Mouse (Mus musculus): ENCODE measurements around the gene Cdc25b.

Gene Cdc25b

GRCm38 (mm10) chr2:131159938-131160581, 26.7 kb upstream of the Cdc25b start, which contains the start of gene 1700037H04Rik:
TSS of gene 1700037H04Rik (minus strand) at chr2:131160081.
- DNase-seq (ENCODE audit: low read depth): peak; percentile 99

DNA sequence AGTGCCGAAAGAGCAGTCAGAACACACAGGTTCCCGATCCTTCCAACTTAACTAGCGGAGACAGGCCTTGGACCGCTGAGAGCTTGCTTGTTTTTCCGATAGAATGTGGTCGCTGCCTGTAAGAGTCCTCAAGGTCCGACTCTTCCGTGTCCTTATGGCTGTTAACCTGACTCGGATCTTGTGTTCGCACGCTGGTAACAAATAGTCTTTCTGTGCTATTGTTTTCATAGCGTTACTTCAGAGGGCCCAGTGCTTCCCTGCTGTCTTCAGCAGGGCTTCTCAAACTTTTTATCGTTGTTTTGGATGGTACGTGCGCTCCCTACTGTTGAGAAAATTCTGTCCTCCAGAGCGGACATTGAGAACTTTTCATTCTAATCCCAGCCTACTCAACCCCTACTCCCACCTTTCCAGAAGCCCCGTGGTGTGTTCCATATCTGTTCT, 26.1 kb upstream of the Cdc25b start:
- peak; percentile 80 for DNase-seq (ENCODE audit: low read depth)

GRCm38 (mm10) chr2:131163924-131164323, 22.8 kb upstream of the Cdc25b start:
- no peak for DNase-seq (ENCODE audit: low read depth)

DNA sequence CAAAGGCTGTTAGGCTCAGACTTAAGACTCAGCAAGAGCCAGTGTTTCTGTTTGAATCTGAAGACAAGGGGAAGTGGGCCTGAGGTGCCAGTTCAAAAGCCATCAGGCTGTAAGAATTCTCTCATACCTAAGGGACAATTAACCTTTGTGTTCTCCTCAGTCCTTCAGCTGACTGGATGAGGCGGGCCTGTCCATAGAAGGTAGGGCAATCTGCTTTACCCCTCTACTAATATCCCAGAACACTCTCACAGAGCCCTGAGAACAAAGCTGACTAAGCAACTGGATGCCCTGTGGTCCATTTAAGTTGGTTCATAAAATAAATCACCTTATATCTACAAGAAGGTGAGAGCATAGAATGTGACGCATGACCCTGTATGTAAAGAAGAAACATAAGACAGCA, 20.6 kb upstream of the Cdc25b start:
- DNase-seq (ENCODE audit: low read depth): no peak

DNA sequence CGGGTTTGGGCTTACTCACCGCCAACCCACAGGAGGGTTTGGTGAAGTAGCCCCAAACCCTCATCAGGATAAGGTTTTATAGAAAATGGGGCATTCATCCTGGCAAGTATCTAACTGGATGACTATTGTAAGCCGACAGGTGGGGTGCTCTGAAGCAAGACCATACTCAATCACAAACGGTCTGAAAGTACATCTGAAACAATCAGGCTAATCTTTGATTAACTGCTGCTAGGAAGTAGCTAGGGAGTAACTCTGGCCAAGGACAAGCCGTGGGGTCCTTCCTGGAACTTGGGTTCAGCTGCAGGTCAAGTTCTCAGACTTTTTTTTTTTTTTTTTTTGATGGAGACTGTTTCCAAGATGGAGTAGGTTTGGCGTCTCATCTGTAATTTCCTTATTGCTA, 18.8 kb upstream of the Cdc25b start:
- DNase-seq (ENCODE audit: low read depth): no peak

GRCm38 (mm10) chr2:131168914-131169313, 17.8 kb upstream of the Cdc25b start:
- no peak for DNase-seq (ENCODE audit: low read depth)

DNA sequence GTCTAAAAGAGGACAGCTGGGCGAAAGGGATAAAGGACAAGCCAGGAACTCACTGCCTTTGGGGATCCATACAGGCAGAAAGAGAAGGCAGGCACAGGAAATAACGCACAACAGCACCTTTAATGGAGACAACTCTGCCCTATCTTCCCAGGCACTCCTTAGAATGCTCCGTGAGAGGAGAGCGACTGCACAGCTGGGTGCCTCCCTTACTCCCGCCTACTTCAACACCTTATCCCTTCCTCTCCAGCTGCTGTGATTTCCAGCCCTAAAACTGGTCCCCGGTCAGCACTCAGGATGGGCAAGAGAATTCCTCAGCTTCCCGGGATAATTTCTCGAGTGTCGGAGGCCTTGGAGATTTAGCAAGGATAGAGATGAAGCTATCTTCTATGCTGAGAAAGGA, 15.8 kb upstream of the Cdc25b start:
- no peak for DNase-seq (ENCODE audit: low read depth)

GRCm38 (mm10) chr2:131171401-131172104, 15.2 kb upstream of the Cdc25b start:
- DNase-seq (ENCODE audit: low read depth): no peak

DNA sequence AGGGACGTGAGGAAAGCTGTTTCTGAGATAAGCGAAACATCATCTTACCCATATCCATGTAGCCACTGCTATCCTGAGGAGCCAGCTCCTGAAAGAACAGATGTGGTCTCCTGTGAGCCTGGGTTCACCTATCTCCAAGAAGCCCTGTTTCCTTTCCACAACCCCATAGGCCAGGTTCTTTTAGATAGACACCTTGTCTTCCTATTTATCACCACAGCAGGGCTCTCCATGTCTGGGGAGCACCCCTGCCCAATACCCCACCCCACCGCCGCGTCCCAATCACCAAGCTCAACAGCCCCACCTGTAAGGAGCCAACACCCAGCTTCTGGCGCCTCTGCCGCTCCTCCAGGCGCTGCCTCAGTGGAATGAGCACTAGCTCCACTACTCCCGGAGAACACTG, 14.4 kb upstream of the Cdc25b start:
- no peak for DNase-seq (ENCODE audit: low read depth)

DNA sequence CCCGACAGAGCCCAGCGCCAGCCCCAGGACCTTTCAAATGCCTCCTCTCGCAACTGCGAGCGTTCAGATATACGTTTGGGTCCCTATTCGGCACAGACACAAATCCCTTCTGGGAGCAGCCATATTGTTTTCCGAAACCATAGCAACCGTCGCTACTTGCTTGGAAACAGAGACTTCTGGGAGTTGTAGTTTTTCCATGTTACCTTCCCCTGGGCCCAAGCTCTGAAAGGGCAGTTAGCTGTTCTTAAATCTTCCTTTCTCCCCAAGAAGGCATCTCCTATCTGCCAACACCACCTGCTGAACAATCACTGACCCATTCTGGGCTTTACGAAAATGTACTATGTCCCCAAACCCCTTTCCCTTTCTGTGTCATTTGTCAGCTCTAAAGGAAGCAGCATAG, 12.0 kb upstream of the Cdc25b start:
- DNase-seq (ENCODE audit: low read depth): peak; percentile 87

DNA sequence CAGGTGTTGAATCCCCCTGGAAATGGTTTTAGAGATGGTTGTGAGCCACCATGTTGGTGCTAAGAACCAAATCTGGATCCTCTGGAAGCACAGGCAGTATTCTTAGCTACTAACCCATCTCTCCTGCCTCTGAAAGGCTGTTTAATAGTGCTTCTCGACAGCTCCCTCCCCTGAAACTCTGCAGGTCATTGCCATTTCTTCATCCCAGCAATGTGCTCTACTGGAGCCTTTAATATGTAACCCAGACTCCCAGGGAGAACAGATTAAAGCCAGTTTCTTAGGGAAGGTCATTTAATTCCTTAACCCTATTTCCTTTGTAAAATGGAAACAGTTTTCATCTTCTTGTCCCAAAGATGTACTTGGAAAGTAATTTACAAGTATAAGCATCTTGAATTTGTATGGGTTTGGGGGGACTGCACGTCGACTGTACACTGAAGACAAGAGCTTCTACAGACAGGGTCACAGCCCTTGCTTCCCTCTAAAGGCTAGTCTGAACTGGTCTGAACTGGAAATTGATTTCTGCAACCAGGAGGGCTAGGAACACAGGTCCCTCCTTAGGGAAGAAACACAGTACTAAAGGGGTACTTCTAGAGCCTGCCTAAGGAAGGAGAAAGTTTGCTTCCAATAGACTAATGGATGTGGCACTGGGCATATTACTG, 11.3 kb upstream of the Cdc25b start:
- no peak for DNase-seq (ENCODE audit: low read depth)

DNA sequence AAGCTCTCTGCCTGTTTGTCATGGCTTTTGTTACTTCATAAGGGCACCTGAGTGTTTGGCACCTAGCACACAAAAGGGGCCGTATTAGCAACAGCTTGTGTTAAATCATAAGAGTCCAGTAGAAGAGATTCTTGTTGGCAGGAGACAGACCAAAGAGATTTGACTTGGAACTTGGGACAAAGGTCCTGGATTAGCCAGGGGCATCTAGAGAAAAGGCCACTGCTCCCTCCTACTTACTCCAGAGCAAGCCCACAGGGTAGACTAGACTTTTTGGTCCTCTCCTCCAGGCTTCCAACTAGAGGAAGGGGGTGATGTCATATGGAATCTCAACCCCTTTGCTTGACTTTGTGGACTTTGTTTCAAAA, 10.8 kb upstream of the Cdc25b start:
- no peak for DNase-seq (ENCODE audit: low read depth)

DNA sequence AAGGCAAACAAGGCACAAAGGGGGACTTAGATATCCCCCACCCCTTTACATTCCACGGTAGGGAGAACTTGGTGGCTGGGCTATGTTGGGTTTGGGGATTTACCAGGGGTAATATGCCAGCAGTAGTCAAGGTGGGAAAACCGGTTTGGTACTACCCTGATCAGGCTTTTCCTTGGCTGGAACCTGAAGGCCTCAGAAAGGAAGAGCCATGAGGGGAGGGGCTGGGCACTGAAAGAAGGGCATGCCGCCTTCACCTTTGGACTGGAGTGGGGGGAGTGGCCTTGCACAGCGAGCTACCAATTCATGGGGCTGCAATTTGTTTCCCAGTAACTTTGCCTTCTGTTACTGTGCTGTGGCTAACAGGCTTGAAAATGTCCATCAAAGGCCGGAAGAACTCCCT, 10.3 kb upstream of the Cdc25b start:
- DNase-seq (ENCODE audit: low read depth): no peak

DNA sequence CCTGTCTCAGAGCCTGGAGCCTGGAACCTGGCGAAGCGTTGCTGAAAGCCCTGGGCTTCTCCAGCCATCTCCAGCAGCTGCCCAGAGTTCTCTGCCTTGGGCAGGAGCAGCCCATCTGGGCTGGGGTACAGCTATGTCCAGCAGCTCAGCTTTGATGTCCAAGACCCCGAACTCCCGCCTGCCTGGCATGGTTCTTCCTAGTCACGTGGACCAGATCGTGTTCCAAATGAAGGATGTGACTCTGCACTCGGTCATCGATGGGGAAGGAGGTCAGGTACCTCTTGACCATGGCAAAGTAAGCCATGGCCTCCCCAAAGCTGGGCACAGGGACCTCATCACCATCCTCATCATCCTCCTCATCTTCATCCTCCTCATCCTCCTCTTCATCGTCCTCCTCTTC, 8.8 kb upstream of the Cdc25b start:
- DNase-seq (ENCODE audit: low read depth): no peak

DNA sequence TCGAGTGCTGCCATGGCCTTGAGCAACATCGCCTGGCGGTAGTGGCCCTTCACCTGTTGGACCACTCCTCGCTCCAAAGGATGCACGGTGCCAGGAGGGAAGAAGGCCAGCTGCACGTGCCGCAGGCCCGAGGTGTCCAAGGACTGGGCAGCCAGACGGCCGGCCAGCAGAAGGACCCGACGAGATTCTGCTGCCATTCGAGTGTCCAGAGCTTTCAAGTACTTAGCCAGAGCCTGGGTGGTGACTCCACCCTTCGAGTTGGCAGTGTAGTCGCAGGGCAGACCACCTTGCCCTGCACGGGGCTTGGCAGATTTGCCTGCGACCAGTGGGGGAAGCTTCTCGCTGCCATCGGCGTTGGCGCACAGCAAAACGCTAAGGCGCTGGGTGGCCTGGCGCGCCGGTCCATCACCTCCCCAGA, 7.9 kb upstream of the Cdc25b start:
- DNase-seq (ENCODE audit: low read depth): peak; percentile 46

DNA sequence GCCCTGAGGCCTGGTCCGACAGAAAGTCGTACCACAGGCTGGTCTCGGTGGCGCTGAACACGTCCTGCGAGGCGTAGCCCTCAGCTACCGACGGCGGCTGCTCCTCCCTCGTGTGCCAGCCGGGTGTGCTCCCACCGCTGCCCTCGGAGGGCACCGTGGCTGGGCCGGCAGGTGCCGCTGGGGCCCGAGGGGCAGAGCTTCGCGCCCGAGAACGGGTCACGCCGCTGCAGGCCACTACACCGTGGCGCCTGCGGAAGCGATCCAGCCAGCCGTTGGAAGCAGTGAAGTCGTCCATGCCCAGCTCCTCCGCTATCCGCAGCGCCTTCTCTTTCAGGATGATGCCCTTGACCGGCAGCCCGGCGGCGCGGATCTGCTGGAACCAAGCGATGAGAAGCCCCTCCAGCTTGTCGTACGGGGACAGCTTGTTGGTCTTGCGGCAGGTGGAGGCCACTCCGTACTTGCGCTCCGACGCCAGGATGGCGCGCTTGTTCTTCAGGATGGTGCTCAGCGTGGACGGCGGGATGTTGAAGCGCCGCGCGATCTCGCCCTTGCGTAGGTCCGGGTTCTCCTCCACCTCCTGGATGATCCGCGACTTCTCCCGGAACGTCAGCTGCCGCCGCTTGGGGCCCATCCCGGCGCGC, 7.4 kb upstream of the Cdc25b start:
- DNase-seq (ENCODE audit: low read depth): peak; percentile 81

DNA sequence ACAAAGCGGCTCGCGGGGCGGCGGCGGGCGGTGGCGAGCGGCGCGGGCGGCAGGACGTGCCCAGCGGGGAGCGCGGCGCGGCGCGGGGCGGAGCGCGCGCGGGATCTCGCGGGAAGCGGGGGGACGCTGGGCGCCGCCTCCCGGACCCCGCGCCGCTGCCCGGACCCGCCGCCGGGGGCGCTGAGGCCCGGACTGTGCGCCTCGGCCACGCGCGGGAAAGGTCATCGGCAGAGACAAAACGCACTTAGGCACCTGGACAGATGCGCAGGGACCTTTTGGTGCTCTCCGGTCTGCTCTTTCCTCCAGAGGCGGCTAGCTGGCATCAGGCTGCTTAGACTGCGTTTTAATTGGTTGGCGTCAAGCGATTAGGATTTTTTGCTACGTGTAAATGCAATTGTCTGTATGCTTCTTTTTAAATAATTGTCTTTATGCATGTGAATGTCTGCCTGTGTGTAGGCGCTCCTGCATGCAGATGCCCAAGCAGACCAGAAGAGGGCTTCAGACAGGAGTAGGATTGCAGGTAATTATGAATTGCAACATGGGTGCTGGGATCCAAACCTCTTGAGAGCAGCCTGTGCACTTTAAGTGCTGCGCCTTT, 6.7 kb upstream of the Cdc25b start, which contains the start of gene Cenpb:
Cenpb (minus strand) TSS at position 78 of the 598 bp plus-strand sequence.
- peak; percentile 91 for DNase-seq (ENCODE audit: low read depth)

GRCm38 (mm10) chr2:131186343-131186742, 406 bp upstream of the Cdc25b start:
- DNase-seq (ENCODE audit: low read depth): no peak

GRCm38 (mm10) chr2:131187602-131187922, 813 bp downstream of the Cdc25b start:
- no peak for DNase-seq (ENCODE audit: low read depth)

- no peak for DNase-seq (ENCODE audit: low read depth)
Observed at GRCm38 (mm10) chr2:131188311-131188710, 1.6 kb downstream of the Cdc25b start.

- DNase-seq (ENCODE audit: low read depth): no peak
Observed at GRCm38 (mm10) chr2:131189521-131190309, 3.0 kb downstream of the Cdc25b start.
